Mouse (Mus musculus): ENCODE results near the gene Pax5. TPM values are rescaled to one million over a fixed set of nuclear protein-coding genes. Genes with fewer than 3 reads are reported as not detected.

Pax5 gene
- total RNA-seq, 2 experiments from 2014 or later, result 0.18 to 0.71 TPM

Small RNAs within 50 kb of the gene (microRNA-seq; reads per million reads assigned to microRNA genes)
- gene Mir5120, result 0 reads per million in 2 experiments

Other genes starting within 250 kb of the Pax5 start
- 10 to 100 TPM; 18.2 to 27.4 TPM for gene Zcchc7, start 45.4 kb upstream of the Pax5 start, total RNA-seq (2021)